Mouse (Mus musculus) hindbrain, embryonic 13.5 days (tissue): ENCODE results near the gene Pld2. TPM values are rescaled to one million over a fixed set of nuclear protein-coding genes. Genes with fewer than 3 reads are reported as not detected.

Experiments used
- ATAC-seq: fragments of 200-750 bp; cut with Nextera tagmentation; 2 replicates; pipeline ENCODE4 v1.8.0; 2017; ENCODE audit warnings: moderate TSS enrichment; ENCODE audit not compliant: low FRiP score
- H3K27ac ChIP-seq: fragments of 300-500 bp; sonication (generic); 2 replicates; pipeline ENCODE4 v1.5.1; 2015; ENCODE audit warnings: inconsistent platforms, mild to moderate bottlenecking, moderate library complexity
- H3K27me3 ChIP-seq: fragments of 300-500 bp; sonication (generic); 2 replicates; pipeline ENCODE4 v1.6.1; 2015; ENCODE audit warnings: mild to moderate bottlenecking, inconsistent platforms
- H3K36me3 ChIP-seq: fragments of 300-500 bp; sonication (generic); 2 replicates; pipeline ENCODE4 v1.6.1; 2015; ENCODE audit warnings: mild to moderate bottlenecking, inconsistent platforms
- H3K4me1 ChIP-seq: fragments of 300-500 bp; sonication (generic); replicated peaks from 2 replicates; pipeline ENCODE4 v1.6.1; 2015; ENCODE audit warnings: inconsistent platforms
- H3K4me2 ChIP-seq: fragments of 300-500 bp; sonication (generic); 2 replicates; pipeline ENCODE4 v1.6.1; 2015; ENCODE audit warnings: inconsistent platforms, mild to moderate bottlenecking, moderate library complexity
- H3K4me3 ChIP-seq: fragments of 300-500 bp; sonication (generic); 2 replicates; pipeline ENCODE4 v1.5.1; 2015; ENCODE audit warnings: mild to moderate bottlenecking, inconsistent platforms
- H3K9ac ChIP-seq: fragments of 300-500 bp; sonication (generic); 2 replicates; pipeline ENCODE4 v1.6.1; 2015; ENCODE audit warnings: mild to moderate bottlenecking, inconsistent platforms
- H3K9me3 ChIP-seq: fragments of 300-500 bp; sonication (generic); 2 replicates; pipeline ENCODE4 v1.6.1; 2016; ENCODE audit warnings: inconsistent platforms
- WGBS: fragments of 180-500 bp; shearing (Covaris S2); methylation state at CpG from one replicate; pipeline ENCODE4 v1.1.7; 2015; 5-methylcytosine and 5-hydroxymethylcytosine counted together
- polyA plus RNA-seq: library from polyadenylated mRNA; unstranded; fragments of >200 nt; fragmentation: Nextera tagmentation; extraction: Ambion mirVana; gene quantifications from 2 replicates; pipeline ENCODE4 v1.2.1, GENCODE M21; 2015

The Pld2 gene
- 9.0 and 10.1 TPM in 2 replicates for polyA plus RNA-seq

GRCm38 (mm10) chr11:70539877-70540587, at the start of gene Pld2:
Pld2 (plus strand) TSS chr11:70540064.
- under 1% methylated on average over 55 of the region's 65 CpGs for WGBS
- Histone ChIP-seq H3K9me3 (no peaks in the 10 kb centered on the region), H3K27me3 (peaks cover 34% of the 10 kb centered on the region), H3K36me3 (no peaks in the 10 kb centered on the region), H3K4me2 (peak within 1 kb of the TSS; percentile 76), H3K9ac (peak within 1 kb of the TSS; percentile 75), H3K4me3 (peak within 1 kb of the TSS; percentile 58), H3K27ac (no peak within 1 kb of the TSS), H3K4me1 (peaks cover 11% of the 10 kb centered on the region)
- peak; percentile 92 for ATAC-seq

- no peaks in the 10 kb centered on the region for H3K36me3 ChIP-seq
- no peak overlapping the region for H3K4me3 ChIP-seq
- 73% methylated on average over 14 of the region's 14 CpGs for WGBS
- H3K9me3 ChIP-seq = no peaks in the 10 kb centered on the region
- H3K4me1 ChIP-seq = no peaks in the 10 kb centered on the region
- no peak for ATAC-seq
- no peak overlapping the region for H3K9ac ChIP-seq
- H3K27ac ChIP-seq = no peak overlapping the region
- 0 out of 2 replicates have a peak, but pooled peaks cover under 1% of the 10 kb centered on the region for H3K27me3 ChIP-seq
- H3K4me2 ChIP-seq = no peak overlapping the region
Observed at GRCm38 (mm10) chr11:70499566-70500475, 40.0 kb upstream of the Pld2 start.

GRCm38 (mm10) chr11:70500476-70500812, 39.4 kb upstream of the Pld2 start:
- H3K9me3 ChIP-seq = no peaks in the 10 kb centered on the region
- H3K36me3 ChIP-seq = no peaks in the 10 kb centered on the region
- H3K9ac ChIP-seq = no peak overlapping the region
- H3K4me3 ChIP-seq = no peak overlapping the region
- 96% methylated on average over 1 of the region's 1 CpGs for WGBS
- H3K4me2 ChIP-seq = no peak overlapping the region
- ATAC-seq = no peak
- no peak overlapping the region for H3K27ac ChIP-seq
- H3K27me3 ChIP-seq = 0 out of 2 replicates have a peak, but pooled peaks cover 6% of the 10 kb centered on the region
- no peaks in the 10 kb centered on the region for H3K4me1 ChIP-seq

- H3K27me3 ChIP-seq = 0 out of 2 replicates have a peak, but pooled peaks cover 6% of the 10 kb centered on the region
- no peaks in the 10 kb centered on the region for H3K36me3 ChIP-seq
- no peak overlapping the region for H3K27ac ChIP-seq
- H3K9me3 ChIP-seq = no peaks in the 10 kb centered on the region
- H3K4me1 ChIP-seq = no peaks in the 10 kb centered on the region
- H3K9ac ChIP-seq = no peak overlapping the region
- no peak overlapping the region for H3K4me2 ChIP-seq
- no peak for ATAC-seq
- H3K4me3 ChIP-seq = no peak overlapping the region
- 75% methylated on average over 3 of the region's 3 CpGs for WGBS
Observed at GRCm38 (mm10) chr11:70502018-70502417, 37.8 kb upstream of the Pld2 start.

- H3K9ac ChIP-seq = 0 out of 2 replicates have a peak within 1 kb of the TSS, but pooled peaks have one; percentile 19
- WGBS = 76% methylated on average over 9 of the region's 9 CpGs
- H3K9me3 ChIP-seq = no peaks in the 10 kb centered on the region
- peaks cover 5% of the 10 kb centered on the region for H3K4me1 ChIP-seq
- H3K36me3 ChIP-seq = no peaks in the 10 kb centered on the region
- peaks cover 14% of the 10 kb centered on the region; the same call in 1 of the 2 replicates for H3K27me3 ChIP-seq
- no peak within 1 kb of the TSS for H3K4me3 ChIP-seq
- no peak within 1 kb of the TSS for H3K4me2 ChIP-seq
- no peak for ATAC-seq
- H3K27ac ChIP-seq = no peak within 1 kb of the TSS
Observed at GRCm38 (mm10) chr11:70504970-70505369, 34.9 kb upstream of the Pld2 start, which contains the start of gene Tm4sf5. Tm4sf5 (plus strand) TSS chr11:70505244.

- Histone ChIP-seq H3K27ac (no peak overlapping the region), H3K9ac (no peak overlapping the region), H3K4me2 (no peak overlapping the region), H3K4me3 (no peak overlapping the region), H3K9me3 (no peaks in the 10 kb centered on the region), H3K4me1 (peaks cover 9% of the 10 kb centered on the region), H3K36me3 (no peaks in the 10 kb centered on the region), H3K27me3 (peaks cover 22% of the 10 kb centered on the region; the same call in 1 of the 2 replicates)
- WGBS = 28% methylated on average over 4 of the region's 4 CpGs
- ATAC-seq = no peak
Observed at GRCm38 (mm10) chr11:70506385-70506784, 33.5 kb upstream of the Pld2 start.

- Histone ChIP-seq H3K27ac (no peak overlapping the region), H3K9ac (no peak overlapping the region), H3K4me1 (peaks cover 9% of the 10 kb centered on the region), H3K4me2 (no peak overlapping the region), H3K27me3 (peaks cover 22% of the 10 kb centered on the region; the same call in 1 of the 2 replicates), H3K36me3 (no peaks in the 10 kb centered on the region), H3K9me3 (no peaks in the 10 kb centered on the region), H3K4me3 (no peak overlapping the region)
- WGBS = 71% methylated on average over 7 of the region's 7 CpGs
- no peak for ATAC-seq
Observed at GRCm38 (mm10) chr11:70506962-70507515, 32.8 kb upstream of the Pld2 start.

- 6% methylated on average over 19 of the region's 19 CpGs for WGBS
- Histone ChIP-seq H3K27me3 (peaks cover 20% of the 10 kb centered on the region; the same call in 1 of the 2 replicates), H3K9me3 (no peaks in the 10 kb centered on the region), H3K4me1 (peaks cover 15% of the 10 kb centered on the region), H3K27ac (no peak overlapping the region), H3K4me3 (no peak overlapping the region), H3K4me2 (peak overlapping the region; percentile 41), H3K9ac (peak overlapping the region; percentile 39; the same call in 1 of the 2 replicates), H3K36me3 (no peaks in the 10 kb centered on the region)
- ATAC-seq = peak; percentile 74; the same call in 1 of the 2 replicates
Observed at GRCm38 (mm10) chr11:70509753-70510564, 29.9 kb upstream of the Pld2 start.

- no peak overlapping the region for H3K27ac ChIP-seq
- no peak overlapping the region for H3K9ac ChIP-seq
- H3K36me3 ChIP-seq = no peaks in the 10 kb centered on the region
- H3K4me1 ChIP-seq = peaks cover 15% of the 10 kb centered on the region
- 83% methylated on average over 2 of the region's 2 CpGs for WGBS
- peaks cover 16% of the 10 kb centered on the region; the same call in 1 of the 2 replicates for H3K27me3 ChIP-seq
- H3K4me3 ChIP-seq = no peak overlapping the region
- no peak for ATAC-seq
- H3K9me3 ChIP-seq = no peaks in the 10 kb centered on the region
- H3K4me2 ChIP-seq = no peak overlapping the region
Observed at GRCm38 (mm10) chr11:70511242-70511641, 28.6 kb upstream of the Pld2 start.

GRCm38 (mm10) chr11:70511825-70512224, 28.0 kb upstream of the Pld2 start:
- no peak overlapping the region for H3K4me3 ChIP-seq
- no peak overlapping the region for H3K4me2 ChIP-seq
- no peaks in the 10 kb centered on the region for H3K9me3 ChIP-seq
- 91% methylated on average over 7 of the region's 7 CpGs for WGBS
- no peak overlapping the region for H3K27ac ChIP-seq
- peaks cover 15% of the 10 kb centered on the region for H3K4me1 ChIP-seq
- H3K27me3 ChIP-seq = peaks cover 16% of the 10 kb centered on the region; the same call in 1 of the 2 replicates
- H3K9ac ChIP-seq = no peak overlapping the region
- no peaks in the 10 kb centered on the region for H3K36me3 ChIP-seq
- ATAC-seq = no peak

GRCm38 (mm10) chr11:70512709-70513342, 27.0 kb upstream of the Pld2 start:
- Histone ChIP-seq H3K27me3 (peaks cover 16% of the 10 kb centered on the region; the same call in 1 of the 2 replicates), H3K4me1 (peaks cover 15% of the 10 kb centered on the region), H3K9me3 (no peaks in the 10 kb centered on the region), H3K27ac (no peak overlapping the region), H3K4me3 (no peak overlapping the region), H3K4me2 (no peak overlapping the region), H3K9ac (no peak overlapping the region), H3K36me3 (no peaks in the 10 kb centered on the region)
- ATAC-seq = no peak
- WGBS = 82% methylated on average over 7 of the region's 7 CpGs
